Mouse (Mus musculus) olfactory bulb, adult 2 months (tissue): ENCODE measurements around the gene Glt6d1. TPM values are rescaled to one million over a fixed set of nuclear protein-coding genes. Genes with fewer than 3 reads are reported as not detected.

Experiments used
- H3K27ac ChIP-seq: fragments of 200-500 bp; 2 replicates; pipeline ENCODE4 v1.5.1; 2012; ENCODE audit warnings: low read depth, low read length; ENCODE audit not compliant: insufficient read depth
- H3K4me1 ChIP-seq: fragments of 200-500 bp; 2 replicates; pipeline ENCODE4 v1.6.1; 2012; ENCODE audit warnings: low read length; ENCODE audit not compliant: control insufficient read depth, insufficient read depth
- H3K4me3 ChIP-seq: fragments of 200-500 bp; 2 replicates; pipeline ENCODE4 v1.5.1; 2012; ENCODE audit warnings: mild to moderate bottlenecking, low read depth, low read length, moderate library complexity; ENCODE audit not compliant: insufficient read depth
- CTCF ChIP-seq: fragments of 200-500 bp; IDR thresholded peaks from 2 replicates; pipeline ENCODE4 v1.5.1; 2012; ENCODE audit warnings: low read depth, mild to moderate bottlenecking, low read length, moderate library complexity; ENCODE audit not compliant: insufficient read depth
- POLR2A ChIP-seq: fragments of 200-500 bp; IDR thresholded peaks from 2 replicates; pipeline ENCODE4 v1.6.1; 2012; ENCODE audit warnings: mild to moderate bottlenecking, low read depth, low read length, moderate library complexity; ENCODE audit not compliant: insufficient read depth
- WGBS: fragments of 180-500 bp; shearing (Covaris S2); methylation state at CpG from one replicate; pipeline ENCODE4 v1.1.7; 2018; 5-methylcytosine and 5-hydroxymethylcytosine counted together
- polyA plus RNA-seq: library from polyadenylated mRNA; stranded (reverse); fragments of >200 nt; gene quantifications from 2 replicates; pipeline ENCODE4 v1.2.4, GENCODE M21; 2012; ENCODE audit warnings: low replicate concordance; ENCODE audit not compliant: missing spikeins, insufficient read depth, insufficient read length

Gene Glt6d1
- polyA plus RNA-seq, 1 experiment, result not detected

DNA sequence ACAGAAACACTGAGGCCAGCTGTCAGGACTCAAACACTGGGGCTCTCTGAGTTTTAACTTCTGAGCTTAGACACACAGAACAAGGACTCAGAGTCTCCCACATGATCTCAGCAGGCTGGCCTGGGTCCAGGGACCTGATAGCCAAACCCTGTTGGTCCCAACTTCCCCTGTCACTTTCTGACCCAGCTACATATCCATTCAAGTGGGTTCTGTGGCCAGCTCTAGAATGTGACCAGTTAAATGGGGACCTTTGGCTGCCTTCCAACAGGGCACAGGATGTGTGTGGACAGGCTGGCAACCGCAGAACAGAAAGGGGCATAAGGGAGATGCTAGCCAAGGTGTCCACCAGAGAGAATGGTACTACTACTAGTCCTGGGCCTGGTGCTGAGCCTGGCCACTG is 7.2 kb upstream of the Glt6d1 start, which contains the start of gene Lcn9:
Gene Lcn9, plus strand, starts transcription at position 348 of the 400 bp plus-strand sequence.
- no peak for TF ChIP-seq POLR2A
- no peak for TF ChIP-seq CTCF
- WGBS, result 38% methylated on average over 1 of the region's 1 CpGs

DNA sequence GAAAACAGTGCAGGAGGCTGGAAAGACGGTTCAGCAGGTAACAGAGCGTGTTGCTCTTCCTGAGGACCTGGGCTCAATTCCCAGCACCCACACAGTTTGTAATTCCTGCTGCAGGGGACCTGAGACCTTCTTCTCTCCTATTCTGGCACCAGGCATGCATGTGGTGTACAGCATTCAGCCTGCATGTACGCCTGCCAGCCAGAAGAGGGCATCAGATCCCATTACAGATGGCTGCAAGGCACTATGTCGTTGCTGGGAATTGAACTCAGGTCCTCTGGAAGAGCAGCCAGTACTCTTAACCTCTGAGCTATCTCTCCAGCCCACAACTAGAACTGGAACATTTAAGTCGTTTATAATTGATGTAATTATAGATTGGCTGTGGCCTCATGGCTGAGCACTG is 2.3 kb downstream of the Glt6d1 start:
- no peak overlapping the region for H3K4me3 ChIP-seq
- no peaks in the 10 kb centered on the region for H3K4me1 ChIP-seq
- no peak overlapping the region for H3K27ac ChIP-seq
- no peak for TF ChIP-seq POLR2A
- no peak for TF ChIP-seq CTCF
- 81% methylated on average over 5 of the region's 5 CpGs for WGBS

More for the DNA sequence above, 7.2 kb upstream of the Glt6d1 start, which contains the start of gene Lcn9:
- H3K27ac ChIP-seq, result no peak within 1 kb of the TSS
- H3K4me3 ChIP-seq, result no peak within 1 kb of the TSS
- no peaks in the 10 kb centered on the region for H3K4me1 ChIP-seq

DNA sequence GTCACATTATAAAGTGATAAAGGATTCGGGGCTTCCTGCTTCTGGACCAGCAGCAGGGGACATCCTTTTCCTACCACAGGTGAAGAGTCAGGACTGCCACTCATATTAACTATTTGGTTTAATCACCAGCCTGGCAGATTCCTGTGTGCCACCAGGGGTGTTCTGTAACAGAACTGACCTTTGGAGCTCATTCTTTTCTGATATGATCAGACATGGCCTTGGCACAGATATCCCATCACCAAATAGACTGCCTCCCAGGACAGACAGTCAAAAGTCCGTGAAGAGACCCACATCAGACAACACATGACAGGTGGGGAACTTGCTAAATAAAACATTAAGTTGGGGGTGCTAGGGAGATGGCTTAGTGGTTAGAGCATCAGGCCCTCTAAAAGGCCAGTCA is 3.9 kb downstream of the Glt6d1 start:
- Histone ChIP-seq H3K27ac (no peak overlapping the region), H3K4me1 (no peaks in the 10 kb centered on the region), H3K4me3 (no peak overlapping the region)
- TF ChIP-seq POLR2A (no peak), CTCF (no peak)
- 75% methylated on average over 2 of the region's 2 CpGs for WGBS

DNA sequence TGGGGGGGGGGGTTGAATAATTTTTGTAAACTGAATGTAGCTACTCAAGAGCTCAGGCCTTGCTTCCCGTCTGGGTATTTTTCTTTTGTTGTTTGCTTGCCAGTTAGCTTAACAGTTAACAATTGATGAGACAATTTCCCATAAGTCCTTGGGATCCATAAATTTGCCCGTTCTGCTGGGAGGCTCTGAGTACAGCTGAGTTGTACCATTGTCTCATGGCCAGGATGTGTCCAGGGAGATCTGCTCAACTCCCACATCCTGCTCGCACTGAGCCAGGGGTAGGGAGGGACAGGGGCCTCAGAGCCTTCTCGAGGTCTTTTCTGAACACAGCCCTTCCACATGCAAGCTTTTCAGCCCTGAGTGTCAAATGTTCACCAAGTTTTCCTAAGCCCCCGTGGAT is 17.6 kb downstream of the Glt6d1 start:
- Histone ChIP-seq H3K27ac (no peak overlapping the region), H3K4me3 (no peak overlapping the region), H3K4me1 (no peaks in the 10 kb centered on the region)
- WGBS, result 38% methylated on average over 5 of the region's 5 CpGs
- TF ChIP-seq POLR2A, result no peak
- TF ChIP-seq CTCF, result no peak

DNA sequence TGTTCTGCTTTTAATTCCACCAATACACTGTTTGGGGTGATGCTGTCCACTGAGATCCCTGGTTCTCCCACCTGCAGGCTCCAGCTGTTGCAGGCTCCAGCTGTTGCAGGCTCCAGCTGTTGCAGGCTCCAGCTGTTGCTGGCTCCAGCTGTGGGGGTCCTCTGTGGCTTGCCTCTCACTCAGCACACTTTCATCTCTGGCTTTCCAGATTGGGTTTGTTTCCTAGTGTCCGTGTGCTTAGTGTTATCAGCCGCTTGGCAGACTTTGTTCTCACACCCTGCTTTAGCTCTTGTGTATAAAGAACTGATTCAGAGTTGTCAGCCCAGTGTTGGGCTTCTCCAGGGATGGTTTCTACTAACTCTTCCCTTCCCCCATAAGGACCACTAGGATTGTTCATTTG is 18.0 kb downstream of the Glt6d1 start:
- Histone ChIP-seq H3K4me3 (no peak overlapping the region), H3K27ac (no peak overlapping the region), H3K4me1 (no peaks in the 10 kb centered on the region)
- no peak for TF ChIP-seq CTCF
- no peak for TF ChIP-seq POLR2A
- WGBS, result 38% methylated on average over 2 of the region's 2 CpGs

DNA sequence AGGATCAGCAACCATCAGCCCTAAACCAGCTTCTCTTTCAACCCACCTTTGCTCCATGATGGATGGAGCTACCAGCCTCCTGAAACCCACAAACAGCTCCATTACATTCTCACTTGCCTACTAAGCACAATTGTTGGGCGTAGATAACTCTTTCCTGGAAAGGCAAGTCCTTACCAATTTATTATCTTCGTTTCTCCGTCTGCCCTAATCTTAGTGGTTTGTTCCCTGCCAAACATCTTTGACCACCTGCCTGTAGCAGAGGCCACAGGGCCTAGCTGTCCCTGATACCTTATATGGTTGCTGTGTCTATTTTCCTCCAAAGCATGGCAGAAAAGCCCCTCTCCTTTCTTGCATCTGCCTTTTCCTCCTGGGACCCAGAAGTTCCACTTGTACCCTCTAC is 26.6 kb downstream of the Glt6d1 start:
- no peak overlapping the region for H3K27ac ChIP-seq
- TF ChIP-seq CTCF (no peak), POLR2A (no peak)
- H3K4me3 ChIP-seq, result no peak overlapping the region
- no peaks in the 10 kb centered on the region for H3K4me1 ChIP-seq
- WGBS, result 93% methylated on average over 3 of the region's 3 CpGs

DNA sequence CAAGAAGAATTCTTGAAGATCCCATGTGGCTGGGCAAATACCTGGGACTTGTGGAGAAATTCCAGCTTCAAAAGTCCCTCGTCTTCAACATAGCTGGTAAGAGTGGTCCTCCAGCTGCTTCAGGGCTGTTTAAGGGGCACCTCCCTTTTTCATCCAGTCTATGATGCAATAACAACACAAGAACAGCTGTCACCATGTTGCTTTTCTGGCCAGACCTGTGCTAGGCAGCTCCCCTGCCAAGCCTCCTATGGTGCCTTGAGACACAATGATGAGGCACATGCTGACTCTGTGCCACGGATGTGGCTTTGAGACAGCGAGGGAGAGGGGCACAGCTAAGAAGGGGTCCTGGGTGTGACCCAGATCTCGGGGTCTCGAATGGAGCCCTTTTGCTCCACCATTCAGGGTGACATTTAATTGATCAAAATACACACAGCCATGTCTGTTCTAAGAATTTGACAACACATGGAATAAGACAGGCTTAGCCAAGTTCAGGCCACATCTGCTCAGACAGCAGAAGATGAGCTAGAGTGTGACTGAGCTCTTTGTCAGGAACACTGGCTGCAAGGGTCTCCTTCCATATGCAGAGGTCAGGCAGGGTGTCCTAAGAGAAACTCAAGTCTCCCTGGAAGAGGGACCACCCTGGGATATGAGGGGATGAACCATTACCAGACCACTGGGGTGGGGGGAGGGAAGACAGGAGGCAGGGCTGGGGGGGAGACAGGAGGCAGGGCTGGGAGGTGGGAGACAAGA is 29.9 kb downstream of the Glt6d1 start:
- TF ChIP-seq CTCF (no peak), POLR2A (no peak)
- Histone ChIP-seq H3K4me1 (no peaks in the 10 kb centered on the region), H3K27ac (no peak overlapping the region), H3K4me3 (no peak overlapping the region)
- WGBS, result 63% methylated on average over 5 of the region's 5 CpGs

DNA sequence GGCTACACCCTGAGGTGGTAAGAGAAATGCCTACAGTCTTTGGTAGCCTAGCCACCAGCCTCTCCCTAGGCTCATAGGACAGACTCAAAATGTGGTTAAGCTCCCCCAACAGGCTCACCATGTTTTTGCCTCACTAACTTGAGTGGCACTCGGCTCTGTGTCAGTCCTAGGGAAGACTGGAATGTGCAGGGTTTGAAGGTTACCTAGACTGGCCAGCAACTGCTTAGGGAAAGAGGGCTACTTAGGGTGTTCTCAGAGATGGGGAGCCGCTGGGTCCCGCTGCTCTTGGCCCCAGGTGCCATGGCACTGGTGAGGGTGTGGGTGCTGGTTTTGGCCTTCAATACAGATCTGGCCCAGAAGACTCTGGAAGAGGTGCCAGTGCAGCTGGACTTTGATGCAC is 33.7 kb downstream of the Glt6d1 start, which contains the start of gene Gm13539:
Gene Gm13539, plus strand, starts transcription at position 301 of the 400 bp plus-strand sequence.
- no peak for TF ChIP-seq CTCF
- TF ChIP-seq POLR2A, result no peak
- WGBS, result 86% methylated on average over 3 of the region's 3 CpGs
- H3K27ac ChIP-seq, result no peak within 1 kb of the TSS
- peaks cover 5% of the 10 kb centered on the region; the same call in 1 of the 2 replicates for H3K4me1 ChIP-seq
- H3K4me3 ChIP-seq, result no peak within 1 kb of the TSS

DNA sequence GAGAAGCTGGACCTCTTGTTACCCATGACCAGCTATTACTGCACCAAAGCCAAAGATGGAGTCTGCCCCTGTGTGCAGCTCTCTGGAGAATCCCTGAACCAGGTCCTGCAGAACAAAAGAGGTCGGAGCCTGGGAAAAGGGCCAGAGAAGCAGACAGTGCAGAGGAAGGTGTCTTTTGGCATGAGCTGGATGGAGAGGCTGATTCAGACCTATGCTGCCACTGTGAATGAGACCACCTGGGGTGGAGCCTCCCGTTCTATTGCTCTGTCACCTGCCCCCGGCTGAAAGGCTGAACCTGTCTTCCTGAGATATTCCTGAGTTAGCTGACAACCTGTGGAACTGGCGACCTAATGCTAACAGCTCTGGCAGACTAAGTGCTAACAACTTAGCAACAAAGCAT is 34.7 kb downstream of the Glt6d1 start:
- WGBS, result 73% methylated on average over 4 of the region's 4 CpGs
- TF ChIP-seq POLR2A (no peak), CTCF (no peak)

More for the DNA sequence above, 34.7 kb downstream of the Glt6d1 start:
- Histone ChIP-seq H3K4me3 (no peak overlapping the region), H3K27ac (no peak overlapping the region), H3K4me1 (peaks cover 5% of the 10 kb centered on the region; the same call in 1 of the 2 replicates)
